Mouse (Mus musculus) thymus, adult 2 months (tissue): Measurements from ENCODE around the gene Setdb1.

Experiments used
- CTCF ChIP-seq: fragments of 200-500 bp; IDR thresholded peaks from 2 replicates; pipeline ENCODE4 v1.5.1; 2012; ENCODE audit warnings: mild to moderate bottlenecking, control low read depth, low read length, moderate library complexity, borderline replicate concordance; ENCODE audit not compliant: control insufficient read depth, poor library complexity, insufficient read depth; ENCODE audit errors: extremely low read depth
- POLR2A ChIP-seq: fragments of 200-500 bp; IDR thresholded peaks from 2 replicates; pipeline ENCODE4 v1.6.1; 2012; ENCODE audit warnings: mild to moderate bottlenecking, low read length, control low read depth, moderate library complexity; ENCODE audit not compliant: control insufficient read depth, poor library complexity, insufficient read depth; ENCODE audit errors: extremely low read depth

- TF ChIP-seq POLR2A (no peak), CTCF (no peak)
Measured at GRCm38 (mm10) chr3:95310496-95310895, 46.5 kb downstream of the Setdb1 start.
